Mouse (Mus musculus) ES-Bruce4 (cell line): Measurements from ENCODE around the gene 4933428G20Rik.

Experiments
- CTCF ChIP-seq: IDR thresholded peaks from one replicate; pipeline ENCODE4 v1.8.1; 2011; ENCODE audit warnings: low read depth, low read length
- EP300 ChIP-seq: IDR thresholded peaks from 2 replicates; pipeline ENCODE4 v1.6.1; 2011; ENCODE audit warnings: low read depth, low read length; ENCODE audit not compliant: insufficient read depth
- POLR2A ChIP-seq: IDR thresholded peaks from one replicate; pipeline ENCODE4 v1.8.1; 2011; ENCODE audit warnings: low read length; ENCODE audit not compliant: insufficient read depth

GRCm38 (mm10) chr11:97441036-97441657 lies 59.0 kb downstream of the 4933428G20Rik start:
- TF ChIP-seq POLR2A (no peak), EP300 (no peak), CTCF (no peak)
